Mouse (Mus musculus) ES-Bruce4 (cell line): ENCODE data around the gene Bsx.

Experiments
- CTCF ChIP-seq: IDR thresholded peaks from one replicate; pipeline ENCODE4 v1.8.1; 2011; ENCODE audit warnings: low read depth, low read length
- EP300 ChIP-seq: IDR thresholded peaks from 2 replicates; pipeline ENCODE4 v1.6.1; 2011; ENCODE audit warnings: low read depth, low read length; ENCODE audit not compliant: insufficient read depth
- POLR2A ChIP-seq: IDR thresholded peaks from one replicate; pipeline ENCODE4 v1.8.1; 2011; ENCODE audit warnings: low read length; ENCODE audit not compliant: insufficient read depth

- no peak for TF ChIP-seq POLR2A
- TF ChIP-seq CTCF = no peak
- TF ChIP-seq EP300 = no peak
These were observed 53.5 kb downstream of the Bsx start for GRCm38 (mm10) chr9:40927351-40927980.
